Mouse (Mus musculus): ENCODE measurements around the gene Knstrn. TPM values are rescaled to one million over a fixed set of nuclear protein-coding genes. Genes with fewer than 3 reads are reported as not detected.

The Knstrn gene
- total RNA-seq, 2 experiments from 2014 or later = 18.5 to 23.0 TPM

DNA sequence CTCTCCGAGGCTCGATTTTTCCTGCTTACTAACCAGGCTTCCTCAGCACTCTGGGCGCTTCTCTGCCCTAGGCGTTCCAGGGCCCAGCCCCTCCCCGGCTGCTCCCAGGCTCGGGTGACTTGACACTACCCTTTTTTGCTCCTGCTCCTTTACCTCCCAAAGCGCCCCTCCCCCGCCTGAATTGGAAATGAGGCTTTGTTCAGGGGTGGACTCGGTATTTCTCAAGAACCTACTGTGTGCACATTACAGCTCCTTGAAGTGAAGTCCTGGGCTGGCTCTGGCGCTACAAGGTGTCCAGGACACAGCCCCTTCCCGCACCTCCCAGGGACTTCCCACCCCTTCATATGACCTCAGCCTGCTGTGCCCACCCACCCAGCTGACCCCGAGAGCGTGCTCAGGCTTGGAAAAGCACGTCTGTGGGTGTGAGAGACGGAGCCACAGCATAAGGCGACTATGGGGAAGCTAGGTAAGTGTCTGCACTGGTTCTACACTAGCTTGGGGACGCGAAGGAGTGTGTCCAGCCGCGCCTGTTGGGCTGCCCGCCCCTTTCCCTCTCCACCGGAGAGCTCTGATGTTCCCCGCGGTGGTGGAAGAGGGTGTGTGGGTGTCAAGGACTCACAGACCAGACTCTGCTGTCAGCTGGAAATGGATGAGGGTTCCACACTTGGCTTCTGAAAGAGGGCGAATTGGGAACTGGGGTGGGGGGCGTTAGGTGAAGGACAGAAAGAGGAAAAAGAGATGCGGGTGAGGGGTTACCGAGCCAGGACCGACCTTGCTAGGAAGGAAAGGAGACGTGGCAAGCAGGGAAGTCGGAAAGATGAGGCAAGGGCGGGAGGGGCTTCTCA, 86.4 kb downstream of the Knstrn start, which contains the start of gene Bahd1:
Gene Bahd1, plus strand, starts transcription at position 397 of the 845 bp plus-strand sequence.
- DNase-seq (ENCODE audit: low spot score in 2 of 2) = no peak

DNA sequence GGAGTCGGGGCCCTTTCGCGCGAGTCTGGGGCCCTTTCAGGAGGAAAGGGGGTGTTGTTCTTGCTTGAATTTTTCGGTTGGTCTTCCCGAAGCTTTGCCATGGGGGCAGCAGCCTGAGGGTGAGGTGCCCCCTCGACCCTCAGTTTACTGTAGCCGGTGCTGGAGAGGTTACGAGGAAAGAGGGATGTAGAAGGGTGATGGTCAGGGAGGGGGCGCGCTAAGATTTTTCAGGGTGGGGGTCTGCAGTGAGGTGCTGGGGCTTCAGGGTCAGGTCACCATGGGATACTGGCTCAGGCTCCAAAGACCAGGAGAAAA, 87.0 kb downstream of the Knstrn start:
- DNase-seq (ENCODE audit: low spot score in 2 of 2) = no peak

DNA sequence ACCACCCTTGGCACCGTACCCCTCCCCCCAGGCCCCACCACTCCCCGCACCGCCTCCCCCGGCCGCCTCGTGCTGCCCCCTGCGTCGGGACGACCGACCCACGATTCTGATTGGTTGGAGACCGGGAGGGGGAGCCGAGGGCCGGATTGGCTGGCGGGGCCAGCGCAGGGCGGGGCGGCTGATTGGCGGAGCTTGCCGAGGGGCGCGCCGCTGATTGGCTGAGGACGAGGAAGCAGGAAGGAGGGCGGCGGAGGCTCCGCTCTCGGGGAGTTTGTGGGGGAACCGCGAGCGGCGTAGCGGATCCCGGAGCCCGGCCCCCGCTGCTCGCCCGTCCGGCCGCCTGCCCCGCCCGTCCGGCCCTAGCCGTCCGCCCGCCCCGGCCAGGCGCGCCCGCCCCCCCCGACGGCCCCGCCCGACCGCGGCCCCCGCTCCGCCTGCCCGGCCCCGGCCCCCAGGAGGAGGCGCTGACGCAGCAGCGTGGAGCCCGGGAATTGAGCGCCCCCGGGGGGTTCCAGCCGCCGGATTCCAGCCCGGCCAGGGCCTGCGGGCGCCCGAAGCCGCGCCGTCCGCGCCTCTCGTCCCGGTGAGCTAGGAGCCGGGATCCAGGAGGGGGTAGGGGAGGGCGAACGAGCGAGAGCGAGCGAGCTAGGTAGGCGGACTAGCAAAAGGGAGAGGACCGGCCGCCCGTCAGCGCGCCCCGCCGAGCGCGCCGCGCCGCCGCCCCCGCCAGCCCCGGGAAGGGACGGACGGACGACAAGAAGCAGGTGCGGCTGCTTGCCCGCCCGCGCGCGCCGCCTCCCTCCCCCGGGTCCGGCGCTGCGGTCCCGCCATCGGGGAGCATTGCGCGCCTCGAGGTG, 87.6 kb downstream of the Knstrn start:
- DNase-seq (ENCODE audit: low spot score in 2 of 2) = peak; percentile 96 to 98

DNA sequence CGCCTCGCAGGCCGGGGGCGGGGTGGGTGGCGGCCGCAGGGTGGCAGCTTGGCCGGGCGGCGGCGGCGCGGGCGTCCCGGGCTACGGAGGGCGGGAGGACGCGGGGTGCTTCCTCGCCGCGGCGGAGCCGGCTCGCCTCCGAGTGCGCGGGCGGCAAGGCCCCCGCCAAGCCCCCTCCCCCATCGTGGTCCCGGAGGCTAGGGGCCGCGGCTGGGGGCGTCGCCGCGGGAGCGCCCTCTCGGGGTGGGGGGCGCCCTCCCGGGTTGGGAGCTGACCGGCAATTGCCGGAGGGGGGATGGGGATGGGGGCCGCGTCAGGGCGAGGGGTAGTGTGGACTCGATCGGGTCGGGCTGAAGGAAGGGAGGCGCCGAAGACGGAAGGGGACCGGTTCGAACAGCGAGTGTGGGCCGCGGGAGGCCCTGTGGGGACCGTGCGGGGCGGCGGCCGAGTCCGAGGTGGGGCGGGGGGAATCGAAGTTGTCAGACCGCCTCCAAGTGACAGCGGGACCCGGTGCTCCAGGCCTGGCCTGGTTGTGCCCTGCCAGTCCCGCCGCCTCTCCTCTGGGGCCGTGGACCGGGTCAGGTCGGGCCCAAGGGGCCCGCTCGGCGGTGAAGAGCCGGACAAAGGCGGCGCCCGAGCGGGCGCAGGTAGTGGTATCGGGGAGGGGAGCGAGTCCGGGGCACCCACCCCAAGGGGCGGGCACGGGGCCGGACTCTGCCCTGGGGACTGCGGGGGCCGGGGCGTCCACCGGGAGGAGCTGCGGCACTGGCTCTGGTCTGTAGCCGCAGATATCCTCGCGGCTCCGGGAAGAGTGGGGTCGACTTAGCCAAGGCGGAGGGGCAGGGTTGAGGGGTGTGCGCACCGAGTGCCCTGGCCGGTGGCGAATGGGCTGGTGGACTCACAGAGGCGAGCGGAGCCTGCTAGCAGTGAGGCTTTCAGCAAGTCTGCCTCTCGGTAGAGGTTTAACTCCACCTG, 88.5 kb downstream of the Knstrn start:
- DNase-seq (ENCODE audit: low spot score in 2 of 2) = peak in 1 of 2 experiments; percentile 56

DNA sequence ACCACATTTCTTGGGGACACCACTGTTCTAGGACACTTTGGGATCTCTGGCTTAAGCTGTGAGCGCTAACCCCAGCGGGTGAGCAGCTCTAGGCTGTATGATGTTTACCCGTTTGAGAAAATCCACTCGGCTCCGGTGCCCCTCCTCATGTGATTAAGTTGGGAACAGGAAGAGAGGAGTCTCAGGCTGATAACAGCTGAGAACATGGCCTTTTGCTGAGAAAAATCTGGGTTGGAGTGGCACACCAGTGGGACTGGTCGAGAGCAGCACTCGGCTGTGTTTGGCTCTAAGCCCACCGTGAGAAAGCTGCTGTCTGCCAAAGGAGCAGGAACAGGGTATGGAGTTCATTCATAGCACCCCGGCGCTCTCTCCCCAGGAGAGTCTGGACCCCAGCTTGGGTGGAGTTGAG, 89.5 kb downstream of the Knstrn start:
- DNase-seq (ENCODE audit: low spot score in 2 of 2) = no peak

Other genes starting within 250 kb of the Knstrn start
- 10 to 100 TPM; 21.1 to 23.3 TPM for gene Bub1b, start 215.8 kb upstream of the Knstrn start, total RNA-seq (2021)
- under 1 TPM; 0.29 to 0.52 TPM for gene Pak6, start 150.7 kb upstream of the Knstrn start, total RNA-seq (2021)
- gene Ankrd63, start 110.0 kb upstream of the Knstrn start, total RNA-seq (2021) = under 1 TPM in 1 of 2 experiments, not detected in 1; 0.08 TPM
- 1 to 10 TPM; 1.1 to 1.3 TPM for gene Plcb2, start 85.6 kb upstream of the Knstrn start, total RNA-seq (2021)
- gene Inafm2, start 68.2 kb upstream of the Knstrn start, total RNA-seq (2021) = 10 to 100 TPM in 1 of 2 experiments, 1 to 10 TPM in 1; 9.5 to 11.5 TPM
- gene Ccdc9b, start 51.3 kb upstream of the Knstrn start, total RNA-seq (2021) = 10 to 100 TPM; 11.0 to 12.8 TPM
- gene Phgr1, start 41.2 kb upstream of the Knstrn start, total RNA-seq (2021) = not detected
- gene Disp2, start 34.3 kb upstream of the Knstrn start, total RNA-seq (2021) = under 1 TPM; 0.13 to 0.15 TPM
- gene Ivd, start 48.0 kb downstream of the Knstrn start, total RNA-seq (2021) = 10 to 100 TPM; 71.4 to 74.5 TPM
- 10 to 100 TPM; 15.2 to 15.4 TPM for gene Bahd1, start 86.4 kb downstream of the Knstrn start, total RNA-seq (2021)
- 10 to 100 TPM; 19.5 to 19.7 TPM for gene Chst14, start 112.5 kb downstream of the Knstrn start, total RNA-seq (2021)
- gene Ccdc32, start 215.4 kb downstream of the Knstrn start, total RNA-seq (2021) = 10 to 100 TPM; 11.2 to 12.9 TPM
- gene Rpusd2, start 220.8 kb downstream of the Knstrn start, total RNA-seq (2021) = 1 to 10 TPM; 5.8 to 6.3 TPM
- 10 to 100 TPM; 10.4 to 12.2 TPM for gene Knl1, start 233.1 kb downstream of the Knstrn start, total RNA-seq (2021)

Measured in gastrocnemius, postnatal 4 days (tissue).